Mouse (Mus musculus): ENCODE measurements around the gene Chst3.

- TF ChIP-seq CTCF (IDR thresholded peaks at IDR 0.05; ENCODE audit: low read depth, low read length) (peak; percentile 91), EP300 (IDR thresholded peaks at IDR 0.05; ENCODE audit: insufficient read depth, low read depth, low read length) (no peak), POLR2A (IDR thresholded peaks at IDR 0.05; ENCODE audit: insufficient read depth, low read length) (no peak)
Measured at GRCm38 (mm10) chr10:60237475-60238154, 18.6 kb upstream of the Chst3 start.
